Mouse (Mus musculus) liver, embryonic 14.5 days (tissue): ENCODE measurements around the gene Nfil3.

Source experiments
- CTCF ChIP-seq: IDR thresholded peaks from 2 replicates; pipeline ENCODE4 v1.5.1; 2016; ENCODE audit warnings: antibody characterized with exemption, low read depth, control low read depth
- EP300 ChIP-seq: IDR thresholded peaks from 2 replicates; pipeline ENCODE4 v1.6.1; 2016; ENCODE audit warnings: antibody characterized with exemption, low read depth

GRCm38 (mm10) chr13:52942876-52943388 lies 37.9 kb downstream of the Nfil3 start:
- no peak for TF ChIP-seq EP300
- no peak for TF ChIP-seq CTCF
